Mouse (Mus musculus) embryonic facial prominence, embryonic 13.5 days (tissue): Measurements from ENCODE around the gene OR5BS1P. TPM values are rescaled to one million over a fixed set of nuclear protein-coding genes. Genes with fewer than 3 reads are reported as not detected.
A peak's percentile ranks its signal among the peaks of the same experiment; 100 is the strongest.
"Not testable (repeated sequence)": the region's sequence is repeated elsewhere in the genome, so short reads cannot be mapped to it uniquely, and the experiment has no call there.

Experiments used
- ATAC-seq: fragments of 200-750 bp; cut with Nextera tagmentation; 2 replicates; pipeline ENCODE4 v1.8.0; 2017; ENCODE audit warnings: low read depth; ENCODE audit not compliant: insufficient number of reproducible peaks, insufficient read depth, low FRiP score, low TSS enrichment
- H3K27ac ChIP-seq: fragments of 300-500 bp; sonication (generic); 2 replicates; pipeline ENCODE4 v1.5.1; 2015; ENCODE audit warnings: moderate library complexity, mild to moderate bottlenecking, inconsistent platforms
- H3K27me3 ChIP-seq: fragments of 300-500 bp; sonication (generic); 2 replicates; pipeline ENCODE4 v1.6.1; 2015; ENCODE audit warnings: mild to moderate bottlenecking, inconsistent platforms
- H3K36me3 ChIP-seq: fragments of 300-500 bp; sonication (generic); 2 replicates; pipeline ENCODE4 v1.6.1; 2015; ENCODE audit warnings: mild to moderate bottlenecking, inconsistent platforms
- H3K4me1 ChIP-seq: fragments of 300-500 bp; sonication (generic); 2 replicates; pipeline ENCODE4 v1.6.1; 2015; ENCODE audit warnings: inconsistent platforms
- H3K4me2 ChIP-seq: fragments of 300-500 bp; sonication (generic); 2 replicates; pipeline ENCODE4 v1.6.1; 2015; ENCODE audit warnings: moderate library complexity, mild to moderate bottlenecking, inconsistent platforms
- H3K4me3 ChIP-seq: fragments of 300-500 bp; sonication (generic); 2 replicates; pipeline ENCODE4 v1.5.1; 2015; ENCODE audit warnings: mild to moderate bottlenecking, inconsistent platforms
- H3K9ac ChIP-seq: fragments of 300-500 bp; sonication (generic); 2 replicates; pipeline ENCODE4 v1.6.1; 2015; ENCODE audit warnings: mild to moderate bottlenecking, inconsistent platforms
- H3K9me3 ChIP-seq: fragments of 300-500 bp; sonication (generic); 2 replicates; pipeline ENCODE4 v1.6.1; 2016; ENCODE audit warnings: inconsistent platforms
- WGBS: fragments of 180-500 bp; shearing (Covaris S2); methylation state at CpG from one replicate; pipeline ENCODE4 v1.1.7; 2015; ENCODE audit warnings: mixed read lengths; 5-methylcytosine and 5-hydroxymethylcytosine counted together
- polyA plus RNA-seq: library from polyadenylated mRNA; unstranded; fragments of >200 nt; fragmentation: Nextera tagmentation; extraction: Ambion mirVana; gene quantifications from 2 replicates; pipeline ENCODE4 v1.2.1, GENCODE M21; 2015

Gene OR5BS1P
- polyA plus RNA-seq, 1 experiment from 2014 or later = not detected

DNA sequence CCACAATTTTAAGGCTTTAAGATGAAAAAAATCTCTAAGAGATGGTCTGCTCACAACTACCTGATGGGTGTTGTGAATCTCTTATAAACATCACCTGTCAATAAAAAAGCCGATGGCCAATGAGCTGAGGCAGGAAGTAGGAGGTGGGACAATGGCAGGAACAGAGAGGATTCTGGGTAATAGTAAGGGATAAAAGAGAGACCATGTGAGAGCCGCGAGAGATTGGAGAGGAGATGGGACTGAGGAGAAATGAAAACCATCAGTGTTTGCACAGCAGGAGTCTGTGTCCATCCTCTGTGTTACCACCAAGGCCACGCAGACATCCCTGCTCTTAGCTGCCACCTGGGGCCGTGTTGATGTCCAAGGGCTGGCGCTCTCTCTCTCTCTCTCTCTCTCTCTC lies 37.6 kb downstream of the OR5BS1P start:
- Histone ChIP-seq H3K4me1 (peaks cover 9% of the 10 kb centered on the region), H3K4me2 (no peak overlapping the region), H3K9me3 (no peaks in the 10 kb centered on the region), H3K4me3 (no peak overlapping the region), H3K9ac (no peak overlapping the region), H3K27me3 (no peaks in the 10 kb centered on the region), H3K27ac (no peak overlapping the region), H3K36me3 (no peaks in the 10 kb centered on the region)
- ATAC-seq = no peak
- WGBS = 89% methylated on average over 5 of the region's 6 CpGs

DNA sequence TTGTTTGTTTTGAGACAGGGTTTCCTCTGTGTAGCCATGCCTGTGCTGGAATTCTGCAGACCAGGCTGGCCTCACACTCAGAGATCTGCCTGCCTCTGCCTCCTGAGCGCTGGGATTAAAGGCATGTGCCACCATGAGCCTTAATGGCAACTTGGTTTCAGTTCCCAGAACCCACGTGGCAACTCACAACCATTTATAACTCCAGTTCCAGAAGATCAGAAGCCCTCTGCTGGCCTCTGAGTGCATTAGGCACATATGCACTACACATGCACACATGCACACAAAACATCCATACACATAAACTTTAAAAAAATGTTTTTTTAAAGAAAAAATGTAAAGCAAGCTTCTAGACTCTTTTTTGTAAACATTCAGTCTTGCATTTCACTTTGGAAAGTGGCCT lies 39.7 kb downstream of the OR5BS1P start:
- H3K27ac ChIP-seq = no peak overlapping the region
- no peaks in the 10 kb centered on the region for H3K36me3 ChIP-seq
- no peaks in the 10 kb centered on the region for H3K9me3 ChIP-seq
- WGBS = 58% methylated on average over 2 of the region's 2 CpGs
- peaks cover 7% of the 10 kb centered on the region for H3K4me1 ChIP-seq
- no peak overlapping the region for H3K4me2 ChIP-seq
- no peak overlapping the region for H3K4me3 ChIP-seq
- ATAC-seq = no peak
- H3K9ac ChIP-seq = no peak overlapping the region
- H3K27me3 ChIP-seq = no peaks in the 10 kb centered on the region

DNA sequence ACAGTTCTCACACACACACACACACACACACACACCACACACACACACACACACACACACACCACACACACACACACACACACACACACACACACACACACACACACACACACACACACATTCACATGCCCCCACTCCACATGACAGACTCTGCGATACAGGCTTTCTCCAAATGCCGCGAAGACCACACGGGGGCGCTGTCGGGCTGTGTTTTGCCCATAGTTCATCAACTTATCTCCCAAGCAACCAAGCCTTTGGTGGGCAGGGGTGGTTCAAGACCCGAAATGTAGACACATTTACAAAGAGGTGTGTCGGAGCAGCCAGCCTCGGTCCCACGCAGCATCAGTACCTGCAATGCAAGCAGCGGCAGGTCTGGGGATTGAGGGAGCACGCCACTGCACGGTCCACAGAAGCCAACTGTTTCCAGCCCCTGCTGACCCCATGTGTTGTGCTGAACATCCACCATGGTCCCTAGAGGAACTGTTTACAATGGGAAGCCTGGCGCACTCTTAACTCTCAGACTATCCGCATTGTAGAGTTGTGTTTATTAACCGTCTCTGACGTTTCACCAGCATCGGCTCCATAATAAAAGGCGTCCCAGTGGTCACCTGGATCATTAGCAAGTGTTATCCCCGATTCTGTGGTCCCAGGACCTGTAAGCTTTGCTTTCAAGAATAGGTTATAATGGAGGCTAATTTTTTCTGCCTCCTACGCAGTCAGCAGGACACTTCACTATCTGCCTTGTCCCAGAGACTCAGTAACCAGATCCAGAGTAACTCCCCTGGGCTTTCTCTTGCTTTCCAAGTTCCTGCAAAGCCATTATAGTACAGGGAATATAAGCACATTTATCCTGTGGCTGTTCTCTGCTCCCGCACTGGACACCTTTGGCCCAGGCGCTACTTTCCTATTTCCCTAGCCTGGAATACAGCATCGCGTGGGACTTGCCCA lies 41.0 kb downstream of the OR5BS1P start:
- Histone ChIP-seq H3K4me1 (peaks cover 4% of the 10 kb centered on the region), H3K27ac (no peak overlapping the region), H3K4me2 (peak overlapping the region; percentile 57), H3K9me3 (no peaks in the 10 kb centered on the region), H3K4me3 (peak overlapping the region; percentile 25), H3K27me3 (no peaks in the 10 kb centered on the region), H3K9ac (no peak overlapping the region), H3K36me3 (no peaks in the 10 kb centered on the region)
- 27% methylated on average over 25 of the region's 25 CpGs for WGBS
- no peak for ATAC-seq

DNA sequence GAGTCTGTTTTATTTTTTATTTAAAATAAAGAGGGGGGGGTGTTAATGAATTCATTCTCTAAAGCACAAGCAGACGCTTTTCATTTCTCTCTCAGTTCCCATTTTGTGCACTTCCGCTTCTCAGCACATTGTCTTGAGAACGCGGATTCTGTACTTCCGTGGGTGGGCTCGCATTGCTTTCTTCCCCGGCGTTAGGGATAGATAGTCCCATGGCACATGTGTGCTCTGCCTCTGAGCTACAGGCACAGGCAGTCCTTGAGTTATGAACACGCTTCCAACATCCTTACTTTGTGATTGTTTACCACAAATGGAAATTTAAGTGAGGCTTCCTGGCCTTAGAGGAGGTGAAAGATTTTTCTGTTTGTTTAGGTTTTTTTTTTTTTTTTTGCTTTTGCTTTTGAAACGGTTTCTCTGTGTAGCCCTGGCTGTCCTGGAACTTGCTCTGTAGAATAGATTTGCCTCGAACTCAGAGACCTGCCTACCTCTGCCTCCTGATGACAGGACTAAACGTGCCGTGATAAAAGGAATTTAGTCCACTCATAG lies 41.8 kb downstream of the OR5BS1P start:
- 63% methylated on average over 13 of the region's 13 CpGs for WGBS
- H3K4me2 ChIP-seq = no peak overlapping the region
- H3K4me1 ChIP-seq = peaks cover 4% of the 10 kb centered on the region

DNA sequence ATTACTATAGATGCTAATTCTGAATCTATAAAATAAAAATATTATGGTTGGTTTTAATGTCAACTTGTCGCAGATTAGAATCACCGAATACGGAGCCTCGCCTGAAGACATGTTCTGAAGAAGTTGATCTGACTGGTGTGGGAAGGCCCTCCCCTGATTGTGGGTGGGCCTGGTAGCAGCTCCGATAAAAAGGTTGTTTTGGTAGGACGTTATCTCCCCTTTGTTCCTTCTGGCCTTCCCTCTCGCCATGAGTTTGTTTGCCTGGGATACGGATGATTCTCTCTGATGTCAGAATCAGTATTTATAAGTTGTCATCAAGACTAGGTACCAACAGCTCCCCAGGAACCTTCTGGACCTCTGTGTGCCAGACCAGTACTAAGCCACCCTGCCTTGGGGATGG lies 42.5 kb downstream of the OR5BS1P start:
- H3K9me3 ChIP-seq = no peaks in the 10 kb centered on the region
- H3K4me2 ChIP-seq = no peak overlapping the region
- no peak overlapping the region for H3K9ac ChIP-seq
- H3K36me3 ChIP-seq = no peaks in the 10 kb centered on the region
- ATAC-seq = no peak
- H3K4me3 ChIP-seq = no peak overlapping the region
- 81% methylated on average over 8 of the region's 8 CpGs for WGBS
- H3K4me1 ChIP-seq = peaks cover 4% of the 10 kb centered on the region
- H3K27ac ChIP-seq = no peak overlapping the region
- no peaks in the 10 kb centered on the region for H3K27me3 ChIP-seq

More for the DNA sequence above, 41.8 kb downstream of the OR5BS1P start:
- ATAC-seq = no peak
- no peak overlapping the region for H3K27ac ChIP-seq
- H3K4me3 ChIP-seq = no peak overlapping the region
- no peaks in the 10 kb centered on the region for H3K27me3 ChIP-seq
- no peaks in the 10 kb centered on the region for H3K36me3 ChIP-seq
- H3K9me3 ChIP-seq = no peaks in the 10 kb centered on the region
- no peak overlapping the region for H3K9ac ChIP-seq

DNA sequence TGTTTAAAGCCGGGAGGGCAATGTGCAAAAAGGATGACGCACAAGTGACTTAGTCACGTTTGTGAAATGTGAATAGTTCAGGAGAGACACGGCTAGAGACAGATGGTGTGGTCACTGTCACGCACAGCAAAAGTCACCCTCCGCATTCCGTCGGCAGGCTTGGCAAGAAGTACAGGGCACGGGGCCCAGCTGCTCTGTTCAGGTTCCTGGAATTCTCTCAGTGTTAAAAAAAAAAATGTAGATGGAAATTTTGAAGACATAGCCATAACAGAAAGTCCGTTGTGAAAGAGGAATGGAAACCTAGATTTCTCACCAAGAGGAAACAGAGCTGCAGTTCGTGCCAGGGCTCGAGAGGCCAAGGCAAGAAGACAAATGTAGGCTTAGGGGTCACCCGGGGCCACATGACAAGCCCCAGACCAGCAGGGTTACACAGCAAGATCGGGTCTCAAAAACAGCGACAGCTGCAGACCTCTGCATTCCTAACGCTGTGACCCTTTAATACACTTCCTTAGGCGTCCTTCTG lies 43.2 kb downstream of the OR5BS1P start:
- ATAC-seq = no peak
- H3K4me3 ChIP-seq = no peak overlapping the region
- H3K9me3 ChIP-seq = no peaks in the 10 kb centered on the region
- H3K4me1 ChIP-seq = peaks cover 4% of the 10 kb centered on the region
- no peak overlapping the region for H3K9ac ChIP-seq
- H3K27ac ChIP-seq = no peak overlapping the region
- no peak overlapping the region for H3K4me2 ChIP-seq
- peaks cover 4% of the 10 kb centered on the region for H3K36me3 ChIP-seq
- no peaks in the 10 kb centered on the region for H3K27me3 ChIP-seq
- 51% methylated on average over 17 of the region's 17 CpGs for WGBS

DNA sequence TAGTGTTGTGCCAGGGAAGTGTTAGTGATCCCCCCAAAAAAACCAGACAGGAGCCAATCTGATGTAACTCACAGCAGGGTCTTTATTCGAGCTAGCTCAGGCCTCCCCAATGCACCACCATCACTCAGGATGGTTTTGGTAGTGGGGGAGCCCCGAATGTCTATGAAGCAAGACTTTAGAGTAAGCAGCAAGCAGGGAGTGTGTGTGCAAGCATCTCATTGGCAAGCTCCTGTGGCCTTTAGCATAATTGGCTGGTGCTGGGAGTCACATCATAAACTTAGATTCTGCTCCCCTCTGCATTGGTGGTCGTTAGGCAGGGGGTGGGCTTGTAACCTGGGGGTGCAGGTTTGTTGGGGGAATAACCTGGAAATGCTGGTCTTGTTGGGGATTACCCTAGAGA lies 44.0 kb downstream of the OR5BS1P start:
- not testable (repeated sequence) for H3K9me3 ChIP-seq, H3K4me3 ChIP-seq, H3K9ac ChIP-seq, H3K4me1 ChIP-seq, H3K27me3 ChIP-seq, H3K27ac ChIP-seq, ATAC-seq, H3K4me2 ChIP-seq
- 65% methylated on average over 3 of the region's 3 CpGs for WGBS
- peaks cover 11% of the 10 kb centered on the region for H3K36me3 ChIP-seq

DNA sequence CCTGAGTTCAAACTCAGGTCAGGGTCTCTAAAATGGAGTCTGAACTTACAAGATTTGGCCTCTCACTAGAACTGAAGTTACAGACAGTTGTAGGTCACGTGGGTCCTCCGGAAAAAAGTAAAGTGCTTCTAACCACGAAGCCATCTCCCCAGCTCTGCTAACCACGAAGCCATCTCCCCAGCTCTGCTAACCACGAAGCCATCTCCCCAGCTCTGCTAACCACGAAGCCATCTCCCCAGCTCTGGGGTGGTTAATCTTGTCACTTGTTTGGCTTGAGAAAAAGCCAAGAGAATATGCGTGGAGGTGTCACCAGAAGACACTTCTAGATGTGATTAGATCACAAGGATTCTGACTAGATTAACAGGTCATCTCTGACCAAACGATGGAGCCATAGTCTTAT lies 44.5 kb downstream of the OR5BS1P start:
- WGBS = 69% methylated on average over 8 of the region's 8 CpGs

DNA sequence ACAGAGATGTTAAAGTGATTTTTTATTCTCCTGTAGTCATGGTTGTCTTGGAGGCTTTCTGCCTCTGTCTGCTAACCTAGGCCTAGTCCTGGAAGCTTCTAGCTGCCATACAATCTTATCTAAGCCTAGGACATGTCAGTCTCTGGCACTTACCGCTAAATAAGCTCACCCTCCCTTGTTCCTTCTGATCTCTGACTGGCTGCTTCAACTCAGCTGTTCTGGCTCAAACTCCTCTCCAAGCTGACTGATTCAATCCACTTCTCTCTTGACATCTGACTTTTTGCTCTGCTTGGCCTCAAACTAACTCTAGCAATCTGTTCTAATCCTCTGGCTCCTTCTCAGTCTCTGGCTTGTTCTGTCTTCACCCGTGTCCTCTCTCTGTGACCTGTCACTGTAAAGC lies 45.1 kb downstream of the OR5BS1P start:
- peaks cover 17% of the 10 kb centered on the region for H3K36me3 ChIP-seq
- not testable (repeated sequence) for H3K9me3 ChIP-seq, H3K27ac ChIP-seq, H3K4me3 ChIP-seq, ATAC-seq, H3K4me2 ChIP-seq, H3K27me3 ChIP-seq, H3K9ac ChIP-seq, H3K4me1 ChIP-seq
- 79% methylated on average over 2 of the region's 2 CpGs for WGBS

More for the DNA sequence above, 44.5 kb downstream of the OR5BS1P start:
- H3K4me3 ChIP-seq = no peak overlapping the region
- no peaks in the 10 kb centered on the region for H3K27me3 ChIP-seq
- H3K4me2 ChIP-seq = no peak overlapping the region
- H3K4me1 ChIP-seq = peaks cover 4% of the 10 kb centered on the region
- no peak for ATAC-seq
- no peak overlapping the region for H3K9ac ChIP-seq
- H3K36me3 ChIP-seq = peaks cover 11% of the 10 kb centered on the region
- no peak overlapping the region for H3K27ac ChIP-seq
- no peaks in the 10 kb centered on the region for H3K9me3 ChIP-seq

DNA sequence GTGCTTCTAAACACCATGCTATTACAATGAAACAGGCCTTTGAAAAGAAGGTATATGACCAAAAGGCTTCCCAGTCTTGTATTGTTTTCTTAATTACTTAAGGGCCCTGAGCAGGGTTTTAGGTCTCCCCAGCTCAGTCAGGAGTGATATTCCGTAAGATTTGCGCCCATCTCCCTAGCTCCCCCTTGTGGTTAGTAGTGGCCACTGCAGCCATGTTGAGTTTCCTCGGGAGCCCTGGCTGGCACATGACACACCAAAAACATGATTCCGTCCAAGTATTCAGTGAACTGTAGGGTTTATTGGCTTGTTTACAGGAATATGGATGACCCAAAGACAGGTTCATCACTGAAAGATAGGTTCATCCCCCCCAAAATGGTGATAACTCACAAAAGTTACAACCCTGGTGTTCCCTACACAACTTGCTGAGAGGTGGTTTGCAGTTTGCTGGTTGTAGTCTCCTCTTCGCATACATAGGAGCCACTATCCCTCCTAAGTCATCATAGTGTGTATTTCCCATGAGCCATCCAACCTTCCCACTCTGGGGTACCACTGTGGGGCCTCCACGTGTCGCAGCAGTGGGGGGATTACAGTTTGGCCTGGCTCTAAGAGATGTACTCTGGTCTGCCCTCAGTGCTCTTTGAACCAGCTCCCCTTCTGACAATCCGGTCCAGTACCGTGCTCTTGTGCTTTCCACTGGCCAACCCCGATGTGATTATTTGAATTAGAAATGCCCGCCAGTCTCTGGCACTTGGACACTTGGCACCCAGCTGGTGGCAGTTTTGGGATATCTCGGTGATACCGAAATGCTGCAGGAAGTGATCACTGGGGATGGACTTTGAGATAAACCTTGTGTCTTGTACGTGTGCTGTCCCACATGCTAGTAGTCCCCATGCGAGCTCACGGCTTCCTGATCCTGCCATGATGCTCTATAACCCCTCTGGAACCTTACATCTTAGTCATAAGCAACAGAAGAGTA lies 48.0 kb downstream of the OR5BS1P start:
- ATAC-seq = no peak
- H3K36me3 ChIP-seq = peaks cover 43% of the 10 kb centered on the region
- H3K27ac ChIP-seq = no peak overlapping the region
- 71% methylated on average over 16 of the region's 16 CpGs for WGBS
- H3K4me2 ChIP-seq = no peak overlapping the region
- H3K4me3 ChIP-seq = no peak overlapping the region
- no peaks in the 10 kb centered on the region for H3K27me3 ChIP-seq
- no peak overlapping the region for H3K9ac ChIP-seq
- no peaks in the 10 kb centered on the region for H3K4me1 ChIP-seq
- H3K9me3 ChIP-seq = no peaks in the 10 kb centered on the region

DNA sequence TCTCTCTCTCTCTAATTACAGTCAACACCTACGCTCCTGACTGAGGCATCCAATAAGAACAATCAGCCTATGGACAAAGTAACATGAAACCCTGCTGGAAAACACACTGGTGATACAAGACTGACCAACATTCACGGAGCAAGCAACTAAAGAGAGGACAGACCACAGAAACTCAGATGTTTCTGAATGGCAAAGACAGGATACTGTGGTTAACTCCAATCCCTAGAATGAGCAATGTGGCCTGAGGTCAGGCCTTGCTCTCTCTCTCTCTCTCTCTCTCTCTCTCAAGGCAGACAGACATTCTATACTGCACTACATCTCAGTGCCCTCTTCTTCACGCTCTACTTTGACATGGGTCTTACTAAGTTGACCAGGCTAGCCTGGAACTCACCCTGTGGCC lies 51.5 kb downstream of the OR5BS1P start:
- no peak overlapping the region for H3K4me3 ChIP-seq
- no peak overlapping the region for H3K4me2 ChIP-seq
- H3K27me3 ChIP-seq = no peaks in the 10 kb centered on the region
- no peak overlapping the region for H3K27ac ChIP-seq
- no peaks in the 10 kb centered on the region for H3K4me1 ChIP-seq
- no peaks in the 10 kb centered on the region for H3K9me3 ChIP-seq
- H3K9ac ChIP-seq = no peak overlapping the region
- 89% methylated on average over 3 of the region's 3 CpGs for WGBS
- ATAC-seq = no peak
- peaks cover 77% of the 10 kb centered on the region for H3K36me3 ChIP-seq
